Comparison of ENCODE assay signal across 8 mouse cellular contexts in the genomic region with DNA sequence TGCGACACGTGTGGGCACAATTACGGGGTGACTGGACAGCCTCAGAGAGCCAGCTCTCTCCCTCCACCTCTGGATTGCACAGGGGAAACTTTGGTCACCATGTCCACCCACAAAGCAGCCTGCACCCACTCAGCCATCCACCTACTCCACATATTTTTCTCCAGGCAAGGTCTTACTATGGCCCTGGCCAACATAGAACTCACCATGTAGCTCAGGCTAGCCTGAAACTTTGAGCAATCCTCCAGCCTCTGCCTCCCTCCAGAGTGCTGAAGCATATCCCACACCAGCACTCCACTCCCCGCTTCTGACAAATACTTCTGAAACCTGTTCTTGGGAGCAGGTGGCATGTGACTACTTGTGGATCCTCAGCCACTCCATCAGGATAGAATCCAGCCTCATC. TPM values are rescaled to one million over a fixed set of nuclear protein-coding genes. Genes with fewer than 3 reads are reported as not detected.
A peak's percentile ranks its signal among the peaks of the same experiment; 100 is the strongest.
DNase-seq lines count a peak whose midpoint lies in the region; ATAC-seq and TF ChIP-seq lines count a peak whose summit lies in the region.

No protein-coding gene starts in this region.

- TF ChIP-seq POLR2A in myocyte (IDR thresholded peaks at IDR 0.05; ENCODE audit: insufficient read length, low read depth): no peak

- DNase-seq in layer of hippocampus, adult 2 months (ENCODE audit: low spot score in 2 of 2): no peak
- DNase-seq in layer of hippocampus, adult 9-11 months: no peak
- no peak for DNase-seq in gastrocnemius, postnatal 36 days
- DNase-seq in thymus, postnatal 4 days: no peak
- DNase-seq in thymus, postnatal 10 days (ENCODE audit: low spot score in 2 of 2): no peak

- no peaks in the 10 kb centered on the region for H3K27me3 ChIP-seq in embryonic facial prominence, embryonic 12.5 days
- no peaks in the 10 kb centered on the region for H3K27me3 ChIP-seq in intestine, postnatal 0 days (replicated peaks; ENCODE audit: control insufficient read depth, insufficient read depth, low read length)
- no peaks in the 10 kb centered on the region for H3K27me3 ChIP-seq in myocyte (ENCODE audit: control insufficient read depth, insufficient read depth, insufficient read length)

- H3K79me2 ChIP-seq in myocyte (ENCODE audit: control insufficient read depth, insufficient read depth): peaks cover 65% of the 10 kb centered on the region

- no peak overlapping the region for H3ac ChIP-seq in myocyte (ENCODE audit: control insufficient read depth, insufficient read length)

- H3K4me2 ChIP-seq in embryonic facial prominence, embryonic 12.5 days (replicated peaks): peak overlapping the region; percentile 92
- H3K4me2 ChIP-seq in intestine, postnatal 0 days (replicated peaks; ENCODE audit: low read depth): peak overlapping the region; percentile 77
- H3K4me2 ChIP-seq in myocyte (ENCODE audit: low read depth): peak overlapping the region; percentile 93

- TF ChIP-seq CTCF in layer of hippocampus, adult 2 months (conservative IDR thresholded peaks at IDR 0.05): no peak
- no peak for TF ChIP-seq CTCF in intestine, postnatal 0 days (IDR thresholded peaks at IDR 0.05; ENCODE audit: low read depth)

- peaks cover 34% of the 10 kb centered on the region for H3K4me1 ChIP-seq in embryonic facial prominence, embryonic 12.5 days
- peaks cover 12% of the 10 kb centered on the region; the same call in 1 of the 2 replicates for H3K4me1 ChIP-seq in intestine, postnatal 0 days (replicated peaks; ENCODE audit: control insufficient read depth, insufficient read depth, low read length)

- no peaks in the 10 kb centered on the region for H3K9me3 ChIP-seq in embryonic facial prominence, embryonic 12.5 days
- no peaks in the 10 kb centered on the region for H3K9me3 ChIP-seq in intestine, postnatal 0 days (ENCODE audit: control insufficient read depth)

- peak overlapping the region; percentile 84 for H3K4me3 ChIP-seq in layer of hippocampus, adult 2 months
- peak overlapping the region; percentile 82 for H3K4me3 ChIP-seq in embryonic facial prominence, embryonic 12.5 days
- peak overlapping the region; percentile 86 for H3K4me3 ChIP-seq in intestine, postnatal 0 days (ENCODE audit: low read depth, low read length)
- peak overlapping the region; percentile 84 for H3K4me3 ChIP-seq in myocyte

- intact Hi-C loops in gastrocnemius, postnatal 36 days (cut with DNase I): no loop called here

- WGBS in embryonic facial prominence, embryonic 12.5 days: 56% methylated on average over 4 of the region's 4 CpGs
- 45% methylated on average over 4 of the region's 4 CpGs for WGBS in intestine, postnatal 0 days

- no peak for ATAC-seq in embryonic facial prominence, embryonic 12.5 days (ENCODE audit: insufficient number of reproducible peaks, insufficient read depth, low FRiP score, low TSS enrichment)
- ATAC-seq in intestine, postnatal 0 days: no peak

- H3K9ac ChIP-seq in embryonic facial prominence, embryonic 12.5 days: peak overlapping the region; percentile 21; the same call in 1 of the 2 replicates
- H3K9ac ChIP-seq in intestine, postnatal 0 days (ENCODE audit: low read depth, low read length): peak overlapping the region; percentile 98

- H3K36me3 ChIP-seq in embryonic facial prominence, embryonic 12.5 days: no peaks in the 10 kb centered on the region
- peaks cover 10% of the 10 kb centered on the region; the same call in 1 of the 2 replicates for H3K36me3 ChIP-seq in intestine, postnatal 0 days (ENCODE audit: control insufficient read depth, insufficient read depth)
- no peaks in the 10 kb centered on the region for H3K36me3 ChIP-seq in myocyte (ENCODE audit: control insufficient read depth, insufficient read depth)

- H3K27ac ChIP-seq in layer of hippocampus, adult 2 months: peak overlapping the region; percentile 39; the same call in 1 of the 2 replicates
- no peak overlapping the region for H3K27ac ChIP-seq in embryonic facial prominence, embryonic 12.5 days
- peak overlapping the region; percentile 98 for H3K27ac ChIP-seq in intestine, postnatal 0 days (ENCODE audit: low read depth, low read length)

TF ChIP-seq in myocyte, 11 proteins besides CTCF, POLR2A, EP300 and RAD21:
- TF ChIP-seq MAX (IDR thresholded peaks at IDR 0.05; ENCODE audit: low read depth) (no peak), USF1 (IDR thresholded peaks at IDR 0.05; ENCODE audit: low read depth) (no peak), MYOD1 (IDR thresholded peaks at IDR 0.05; ENCODE audit: control insufficient read depth in 1 of 3, insufficient read length in 2 of 3, low read depth in 2 of 3) (no peak), POLR2AphosphoS2 (IDR thresholded peaks at IDR 0.05; ENCODE audit: insufficient read length, low read depth) (no peak), TCF3 (IDR thresholded peaks at IDR 0.05; ENCODE audit: insufficient read length, low read depth) (no peak)
TF ChIP-seq in myocyte: peak in this region for 0.

RNA-seq across cellular contexts. Expression of a gene that starts 1.9 kb away (rescaled TPM):
- 10 to 100 TPM; 54.1 to 57.3 TPM for total RNA-seq in layer of hippocampus, adult 2 months (2021)
- polyA plus RNA-seq in embryonic facial prominence, embryonic 12.5 days (2016; fragmentation: Nextera tagmentation; extraction: Ambion mirVana): 61.9 and 78.5 TPM in 2 replicates
- polyA plus RNA-seq in intestine, postnatal 0 days (2015; fragmentation: Nextera tagmentation; extraction: Ambion mirVana): 203 and 216 TPM in 2 replicates
- polyA plus RNA-seq in myocyte (2012; fragmentation: generic; extraction: Trizol): 32.4 TPM
- total RNA-seq in gastrocnemius, postnatal 36 days (2021): 1 to 10 TPM; 5.3 to 6.5 TPM
